Mouse (Mus musculus): Measurements from ENCODE around the gene Stx8.

The Stx8 gene

DNA sequence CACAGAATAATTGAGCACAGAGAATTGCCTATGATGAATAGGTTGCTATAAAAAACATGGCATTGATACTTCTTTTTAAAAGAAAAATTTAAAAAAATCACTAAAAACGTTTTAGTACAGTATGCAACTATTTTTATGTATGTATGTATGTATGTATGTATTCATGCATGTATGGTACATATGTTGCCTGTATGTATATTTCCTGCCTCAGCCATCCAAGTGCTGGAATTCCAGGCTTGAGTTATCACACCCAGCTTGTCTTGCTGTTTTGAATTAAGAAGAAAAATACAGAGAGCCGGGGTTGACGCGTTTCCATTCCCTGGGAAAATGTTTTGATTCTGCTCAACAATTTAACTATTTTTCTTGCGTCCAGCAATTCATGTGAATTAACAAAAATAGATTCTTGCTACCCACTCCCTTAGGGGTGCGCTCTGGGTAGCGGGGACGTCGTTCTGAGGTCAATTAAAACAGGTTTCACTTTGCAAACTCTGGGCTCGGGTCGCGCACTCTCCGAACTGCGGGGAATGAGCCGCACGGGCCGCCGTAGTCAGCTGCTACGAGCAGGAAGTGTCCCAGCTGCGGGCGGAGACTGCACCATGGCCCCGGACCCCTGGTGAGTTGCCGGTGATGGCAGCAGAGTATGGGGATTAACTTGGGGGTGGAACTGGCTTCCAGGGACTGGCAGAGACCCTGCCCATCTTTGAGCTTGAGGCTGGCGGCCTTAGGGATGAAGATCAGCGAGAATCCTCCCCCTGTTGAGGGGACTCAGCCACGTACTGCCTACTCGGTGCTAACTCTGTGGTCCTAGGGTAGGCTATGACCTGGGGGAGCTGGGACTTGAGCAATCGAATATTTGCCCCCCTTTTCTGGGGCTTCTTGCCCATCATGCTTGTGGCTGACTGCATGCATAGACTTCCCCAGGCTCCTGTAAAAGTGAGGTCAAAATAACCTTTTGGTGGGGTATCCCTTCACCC is at the start of gene Stx8:
Gene Stx8, plus strand, starts transcription at position 289 of the 974 bp plus-strand sequence.
- peak; percentile 92 for DNase-seq

- no peak for DNase-seq
Observed at GRCm38 (mm10) chr11:67917126-67917525, 48.9 kb upstream of the Stx8 start.

GRCm38 (mm10) chr11:67919593-67919992 is 46.4 kb upstream of the Stx8 start:
- no peak for DNase-seq

DNA sequence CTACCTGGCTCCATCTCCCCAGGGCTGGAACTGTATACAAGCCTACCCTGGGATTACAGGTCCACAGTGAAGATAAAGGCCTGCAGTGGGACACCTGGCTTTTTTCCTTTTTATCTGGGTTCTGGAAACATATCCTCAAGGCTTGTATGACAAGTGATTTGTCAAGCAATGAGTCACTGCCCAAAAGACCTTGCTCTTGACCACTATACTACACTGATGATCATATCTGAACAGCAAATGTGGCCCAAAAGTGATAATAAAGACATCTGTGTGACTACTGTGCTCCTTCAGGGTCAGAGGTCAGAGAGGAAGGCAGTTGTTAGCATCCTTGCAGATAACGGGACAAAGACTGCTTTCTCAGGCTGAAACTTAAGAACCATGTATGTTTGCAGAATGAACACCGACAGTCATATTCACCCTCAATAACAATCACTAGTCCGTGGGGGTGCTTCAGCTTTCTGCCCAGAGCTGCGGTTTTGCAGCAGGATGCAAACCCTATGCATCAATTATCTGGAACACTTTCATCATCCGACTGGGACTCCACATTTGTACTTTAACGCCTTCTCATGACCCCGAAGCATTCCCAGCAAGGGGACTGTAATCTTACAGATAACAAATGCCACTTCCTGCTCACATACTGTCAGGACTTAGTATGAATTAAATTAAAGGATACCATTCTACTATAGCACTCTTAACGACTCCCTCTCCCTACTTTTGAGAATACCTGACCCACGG is 45.6 kb upstream of the Stx8 start:
- DNase-seq, result no peak

DNA sequence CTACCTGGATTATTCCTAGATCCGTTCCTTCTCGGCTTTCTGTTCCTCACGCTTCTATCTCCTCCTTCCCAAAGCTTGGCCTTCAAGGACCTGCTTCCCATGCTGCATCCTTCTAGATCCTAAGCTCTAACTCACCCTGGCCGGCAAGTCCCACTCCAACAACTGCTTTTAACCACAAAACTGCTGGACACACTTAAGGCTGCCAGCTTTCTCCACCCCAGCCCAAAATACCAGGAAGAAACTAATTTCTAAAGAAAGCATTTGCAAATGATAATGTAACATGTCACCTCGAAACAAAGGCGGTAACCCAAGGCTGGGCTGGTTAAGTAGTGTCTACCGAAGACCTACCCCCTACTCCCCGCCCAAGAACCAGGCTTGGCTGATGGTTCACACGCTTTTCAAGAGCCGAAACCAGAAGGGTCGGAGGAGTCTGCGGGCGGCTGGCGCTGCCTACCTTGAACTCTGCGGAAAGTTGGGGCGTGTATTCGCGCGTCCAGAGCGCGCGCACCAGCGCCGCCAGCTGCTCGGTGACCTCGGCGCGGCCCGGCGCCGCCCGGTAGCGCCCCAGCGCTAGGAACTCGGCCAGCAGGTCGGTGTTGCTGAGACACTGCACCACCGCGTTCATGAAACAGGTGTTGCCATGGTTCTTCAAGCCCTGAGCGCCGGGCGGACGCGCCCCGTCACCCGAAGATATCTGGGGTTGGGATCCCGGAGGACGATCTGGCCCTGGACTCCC is 44.7 kb upstream of the Stx8 start:
- DNase-seq, result peak; percentile 9 to 14

GRCm38 (mm10) chr11:67921827-67922754 is 43.9 kb upstream of the Stx8 start, which contains the start of gene Usp43:
Gene Usp43, minus strand, starts transcription at chr11:67922153.
- no peak for DNase-seq

GRCm38 (mm10) chr11:67922755-67923125 is 43.3 kb upstream of the Stx8 start:
- DNase-seq, result no peak

- DNase-seq, result no peak
Observed at GRCm38 (mm10) chr11:67923720-67924119, 42.3 kb upstream of the Stx8 start.

DNA sequence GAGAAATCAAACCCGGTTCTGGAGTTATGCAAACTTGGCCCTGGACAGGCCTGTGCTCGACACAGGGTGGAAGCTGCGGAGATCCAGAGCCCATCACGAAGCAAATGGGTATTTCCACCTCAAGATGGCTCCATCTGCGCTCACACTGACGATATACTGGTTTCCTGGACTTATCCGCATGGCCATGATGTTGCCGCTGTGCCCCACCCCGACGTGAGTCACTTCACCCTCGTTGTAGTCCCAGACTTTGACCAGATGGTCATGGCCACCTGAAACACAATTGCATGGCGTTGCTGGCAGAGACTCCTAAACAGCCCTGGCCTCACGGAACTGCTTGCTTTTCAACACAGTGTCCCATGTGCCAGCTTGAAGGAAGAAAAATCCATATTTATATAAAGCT is 41.0 kb upstream of the Stx8 start:
- DNase-seq, result no peak

DNA sequence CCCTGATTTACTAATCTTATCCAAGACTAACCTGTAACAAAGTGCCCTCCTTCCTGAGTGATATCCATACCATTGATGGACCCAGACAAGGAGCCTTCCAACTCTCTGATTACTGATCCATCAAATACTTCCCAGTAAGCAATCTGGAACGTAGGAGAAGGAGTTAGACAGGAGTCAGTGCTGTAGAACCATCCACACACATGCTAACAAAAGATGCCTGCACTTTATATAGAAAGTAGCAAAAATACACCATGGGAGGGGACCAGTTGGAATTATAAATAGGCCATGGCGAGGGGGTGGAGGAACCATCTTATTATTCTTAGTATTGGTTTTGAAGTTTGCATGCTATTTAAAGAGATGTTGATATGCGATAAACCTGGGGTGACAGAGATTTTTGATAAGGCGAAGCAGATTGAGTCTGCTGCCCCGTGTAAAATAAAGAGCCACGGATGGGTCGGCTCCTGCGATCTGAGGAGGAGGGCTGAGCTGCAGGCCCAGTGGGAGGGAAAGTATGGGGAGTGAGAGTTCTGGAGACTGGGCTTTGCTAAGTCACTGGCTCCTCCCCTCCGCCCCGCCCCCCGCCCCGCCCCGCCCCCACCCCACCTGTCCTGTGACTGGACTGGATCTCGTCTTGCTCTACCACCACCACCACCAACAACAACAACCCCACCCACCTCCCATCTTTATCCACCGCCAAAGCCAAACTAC is 39.5 kb upstream of the Stx8 start:
- no peak for DNase-seq

GRCm38 (mm10) chr11:67932156-67932555 is 33.8 kb upstream of the Stx8 start:
- DNase-seq, result no peak

- no peak for DNase-seq
Observed at GRCm38 (mm10) chr11:67948229-67948628, 17.8 kb upstream of the Stx8 start.

- DNase-seq, result no peak
Observed at GRCm38 (mm10) chr11:67949475-67949874, 16.5 kb upstream of the Stx8 start.

DNA sequence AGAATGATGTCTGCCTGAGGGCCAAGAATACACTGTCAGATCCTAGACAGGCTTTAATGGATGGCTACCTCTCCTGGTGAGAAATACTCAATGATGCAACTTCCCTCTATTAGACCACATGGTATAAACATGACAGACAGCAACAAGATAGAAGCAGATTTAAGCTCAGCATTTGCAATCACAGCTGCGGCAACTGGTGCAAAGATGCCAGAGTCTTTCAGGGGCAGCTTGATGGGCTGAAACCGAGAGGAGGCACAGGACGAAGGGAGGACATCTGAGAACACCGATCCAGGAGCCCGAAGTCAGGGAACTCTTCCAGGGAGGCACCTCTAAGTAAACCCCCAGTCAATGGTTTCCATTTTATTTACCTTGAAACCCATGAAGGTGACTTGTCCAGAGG is 12.4 kb upstream of the Stx8 start:
- DNase-seq, result no peak

DNA sequence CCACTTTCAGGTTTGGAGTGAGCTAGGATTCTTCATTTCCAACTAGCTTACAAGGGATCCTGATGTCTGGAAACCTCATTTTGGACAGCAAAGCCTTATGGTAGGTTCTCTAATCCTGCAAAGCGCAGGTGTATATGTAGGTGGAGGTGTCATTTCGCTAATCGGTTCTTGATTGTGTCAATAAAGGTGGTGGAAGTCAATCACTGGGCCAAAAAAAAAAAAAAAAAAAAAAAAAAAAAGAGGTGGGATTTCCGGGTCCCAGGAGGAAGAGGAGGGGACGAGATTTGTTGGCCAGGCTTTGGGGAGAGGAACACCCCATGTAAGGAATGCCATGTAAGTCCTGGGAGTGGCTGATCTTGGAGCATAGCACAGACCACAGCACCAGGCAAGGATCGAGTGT is 11.6 kb upstream of the Stx8 start:
- DNase-seq, result no peak

DNA sequence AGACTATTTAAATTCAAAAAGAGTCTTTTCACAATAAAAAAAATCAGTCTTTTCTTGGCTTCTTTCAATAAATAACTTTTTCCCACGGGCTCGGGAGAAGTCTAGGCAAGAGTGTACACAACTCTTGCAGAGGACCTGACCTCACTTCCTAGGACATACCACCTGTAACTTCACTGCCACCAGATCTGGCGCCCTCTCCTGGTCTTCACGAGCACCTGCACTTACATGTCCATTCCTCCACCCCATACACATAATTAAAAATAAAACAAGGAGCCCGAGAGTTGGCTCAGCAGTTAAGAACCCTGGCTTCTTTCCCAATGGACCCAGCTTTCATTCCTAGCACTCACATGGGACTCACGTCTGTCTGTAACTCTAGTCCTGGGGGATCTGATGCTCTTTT is 1.9 kb upstream of the Stx8 start:
- DNase-seq, result peak; percentile 21 to 24

DNA sequence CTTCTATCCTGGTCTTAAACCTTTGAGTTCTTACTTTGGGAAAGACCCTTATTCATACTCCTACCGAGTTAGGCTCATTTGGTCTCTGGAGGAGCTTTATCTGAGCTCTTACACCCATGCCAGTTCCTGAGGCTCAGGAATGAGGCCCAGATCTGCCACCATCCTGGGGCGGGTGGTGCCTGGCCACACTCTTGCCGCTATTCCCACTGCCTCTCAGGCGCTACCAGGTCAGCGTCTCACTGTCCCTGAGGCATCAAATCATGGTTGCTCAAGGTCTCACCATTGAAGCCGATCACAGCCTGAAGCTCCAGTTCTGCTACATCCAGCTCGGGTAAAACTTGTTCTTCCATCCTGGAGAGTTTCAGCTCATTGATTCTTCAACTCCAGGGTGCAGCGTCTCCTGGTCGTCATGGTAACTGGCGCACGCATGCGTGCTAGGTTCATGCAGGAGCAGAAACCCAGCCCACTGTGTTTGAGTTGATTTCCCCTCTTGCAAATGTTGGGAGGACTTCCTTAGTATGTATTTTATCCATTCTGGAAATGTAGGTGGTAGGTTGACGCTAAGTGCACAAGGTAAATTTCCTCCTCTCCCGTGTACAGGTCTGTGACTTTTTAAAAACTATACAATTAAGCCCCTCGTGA is 630 bp upstream of the Stx8 start, which contains the start of gene Cfap52:
Gene Cfap52, minus strand, starts transcription at position 410 of the 642 bp plus-strand sequence.
- peak; percentile 77 to 79 for DNase-seq

GRCm38 (mm10) chr11:67967831-67968230 is 1.8 kb downstream of the Stx8 start:
- DNase-seq, result no peak

DNA sequence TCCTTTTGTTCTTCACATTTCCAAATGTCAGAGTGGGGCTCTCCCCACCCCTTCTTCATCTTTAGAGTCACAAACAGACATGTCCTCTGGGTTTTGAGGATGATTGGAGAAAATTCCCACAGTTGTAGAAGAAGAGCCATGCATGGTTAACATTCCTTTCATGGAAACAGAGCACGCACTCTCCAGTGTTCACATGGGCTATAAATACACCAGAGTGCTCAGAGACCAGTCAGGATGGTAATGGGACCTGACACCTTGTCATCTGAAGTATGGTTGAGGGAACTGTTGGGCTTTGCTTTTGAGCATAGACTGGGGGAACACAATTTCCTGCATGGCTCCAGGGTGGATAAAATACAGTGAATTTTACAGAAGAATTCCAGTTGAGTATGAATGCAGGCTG is 6.6 kb downstream of the Stx8 start:
- no peak for DNase-seq

DNA sequence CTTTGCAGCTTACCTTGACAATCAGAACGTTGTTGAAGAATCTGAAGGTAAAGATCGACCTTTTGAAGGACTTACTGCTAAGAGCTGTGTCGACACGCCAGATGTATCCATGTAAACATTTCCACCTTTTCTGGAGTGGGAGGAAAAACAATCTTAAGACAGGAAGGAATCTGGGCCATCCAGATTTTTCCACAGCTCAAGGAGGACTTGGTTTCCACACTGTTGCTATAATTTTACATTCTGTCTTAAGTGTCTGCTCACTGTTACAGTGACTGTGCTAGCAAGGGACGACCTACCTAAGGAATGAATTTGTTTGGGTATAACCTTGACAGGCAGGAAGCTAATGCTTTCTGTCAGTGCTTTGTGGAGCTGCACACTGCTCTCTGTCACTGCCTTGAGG is 7.2 kb downstream of the Stx8 start:
- DNase-seq, result no peak

DNA sequence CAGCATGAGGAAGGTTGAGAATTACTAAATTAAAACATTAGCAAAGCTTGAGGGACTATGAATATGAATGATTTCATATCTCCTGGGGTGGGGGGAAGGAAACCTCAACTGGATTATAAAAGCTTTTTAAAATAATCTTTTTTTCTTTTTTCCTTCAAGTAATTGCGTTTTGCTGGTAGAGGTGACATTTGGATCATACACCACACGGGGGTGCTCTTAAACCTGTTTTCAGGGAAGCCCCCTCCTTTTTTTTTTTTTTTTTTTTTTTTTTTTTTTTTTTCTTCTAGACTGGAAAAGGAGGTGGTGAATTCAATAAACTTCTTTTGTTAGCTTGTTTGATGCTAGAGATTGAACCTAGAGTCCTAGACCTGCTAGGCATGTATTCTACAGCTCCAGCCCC is 9.3 kb downstream of the Stx8 start:
- peak; percentile 29 to 48 for DNase-seq

Measured in B cell, adult 2 months (primary cell).